Mouse (Mus musculus) hematopoietic multipotent progenitor cell, adult 10-12 weeks (in vitro differentiated cells): ENCODE measurements around the gene Marveld2. TPM values are rescaled to one million over a fixed set of nuclear protein-coding genes. Genes with fewer than 3 reads are reported as not detected.

ENCODE experiments used
- polyA plus RNA-seq: library from polyadenylated mRNA; stranded (reverse); fragments of >175 nt; gene quantifications from 2 replicates; pipeline ENCODE4 v1.2.3, GENCODE M21; 2012; ENCODE audit warnings: low replicate concordance

The Marveld2 gene
- 1.1 and 1.3 TPM in 2 replicates for polyA plus RNA-seq

DNA sequence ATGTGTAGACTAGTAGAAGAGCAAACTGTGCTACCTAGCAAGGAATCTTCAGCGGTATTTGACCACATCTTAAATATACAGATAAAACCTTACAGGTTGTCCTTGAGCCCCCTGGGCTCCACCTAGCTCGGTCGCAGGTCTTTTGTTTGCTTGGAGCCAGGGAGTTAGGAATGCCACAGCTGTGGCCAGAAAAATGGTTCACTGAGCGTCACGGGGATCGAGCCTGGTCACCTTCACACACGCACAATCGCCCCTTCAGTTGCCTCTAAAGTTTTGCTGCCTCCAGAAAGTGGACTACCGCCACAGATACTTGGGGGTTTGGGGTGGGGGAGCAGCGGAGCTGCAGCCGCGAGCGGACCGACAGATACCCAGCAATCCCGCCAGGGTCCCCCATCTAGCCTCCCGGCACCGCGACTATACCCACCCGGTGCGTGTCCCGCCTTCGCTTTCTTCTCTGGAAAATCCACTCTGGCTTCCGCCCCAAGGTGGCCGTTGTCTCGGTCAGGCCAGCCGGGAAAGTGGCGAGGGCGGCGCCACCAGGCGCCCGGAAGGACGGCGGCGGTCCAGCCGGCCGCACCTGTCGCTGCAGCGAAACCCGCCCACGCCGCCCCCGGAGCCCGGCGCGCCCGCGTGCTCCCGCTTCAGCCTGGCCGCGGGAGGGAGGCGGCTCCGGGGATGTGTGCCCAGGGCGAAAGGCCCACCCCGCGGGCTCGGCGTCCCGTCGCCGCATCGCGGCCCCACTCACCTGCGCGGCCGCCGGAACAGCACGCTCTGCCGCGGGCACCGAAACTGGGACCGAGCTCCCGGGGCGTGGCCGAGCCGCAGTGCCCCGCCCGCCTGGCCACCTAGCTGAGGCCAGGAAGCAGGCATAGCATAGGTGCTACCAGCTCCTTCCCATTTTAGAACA is at the start of gene Marveld2:
Gene Marveld2 (minus strand): TSS at position 791 of the 907 bp plus-strand sequence.

DNA sequence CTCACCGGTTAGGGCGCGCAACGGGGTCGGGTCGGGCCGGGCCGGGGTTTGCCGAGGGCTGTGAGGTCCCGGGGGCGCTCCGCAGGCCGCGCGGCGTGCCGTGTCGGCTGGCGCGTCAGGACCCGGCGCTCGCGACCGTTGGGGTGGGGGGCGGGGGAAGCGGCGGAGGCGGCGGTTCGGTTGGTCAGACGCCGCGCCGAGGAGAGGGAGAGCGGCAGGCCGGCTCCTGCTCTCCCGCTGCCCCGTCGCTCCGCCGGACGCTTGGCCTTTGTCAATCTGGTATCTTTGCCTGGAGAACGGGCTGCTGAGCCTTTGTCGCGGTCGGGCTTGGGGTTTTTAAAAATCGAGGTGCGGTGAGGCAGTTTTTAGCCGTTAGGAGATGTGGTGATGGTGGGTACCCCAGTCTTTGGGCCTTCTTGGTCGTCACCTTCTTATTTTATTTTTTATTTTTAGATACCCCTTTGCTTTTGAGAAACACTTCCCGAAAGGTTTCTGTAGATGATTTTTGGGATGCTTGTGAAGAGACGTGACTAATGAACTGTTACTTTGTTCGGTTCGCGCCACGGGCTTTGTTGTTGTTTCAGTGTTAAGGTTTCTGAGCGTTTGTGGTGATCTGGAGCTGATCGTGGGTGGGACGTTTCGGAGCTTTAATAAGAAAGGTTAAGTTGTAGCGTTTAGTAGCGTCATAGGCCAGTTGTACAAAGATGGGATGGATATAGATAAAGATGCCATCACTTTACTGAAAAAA is 34.8 kb upstream of the Marveld2 start, which contains the start of gene Taf9:
Gene Taf9 (plus strand): TSS at position 141 of the 748 bp plus-strand sequence.

DNA sequence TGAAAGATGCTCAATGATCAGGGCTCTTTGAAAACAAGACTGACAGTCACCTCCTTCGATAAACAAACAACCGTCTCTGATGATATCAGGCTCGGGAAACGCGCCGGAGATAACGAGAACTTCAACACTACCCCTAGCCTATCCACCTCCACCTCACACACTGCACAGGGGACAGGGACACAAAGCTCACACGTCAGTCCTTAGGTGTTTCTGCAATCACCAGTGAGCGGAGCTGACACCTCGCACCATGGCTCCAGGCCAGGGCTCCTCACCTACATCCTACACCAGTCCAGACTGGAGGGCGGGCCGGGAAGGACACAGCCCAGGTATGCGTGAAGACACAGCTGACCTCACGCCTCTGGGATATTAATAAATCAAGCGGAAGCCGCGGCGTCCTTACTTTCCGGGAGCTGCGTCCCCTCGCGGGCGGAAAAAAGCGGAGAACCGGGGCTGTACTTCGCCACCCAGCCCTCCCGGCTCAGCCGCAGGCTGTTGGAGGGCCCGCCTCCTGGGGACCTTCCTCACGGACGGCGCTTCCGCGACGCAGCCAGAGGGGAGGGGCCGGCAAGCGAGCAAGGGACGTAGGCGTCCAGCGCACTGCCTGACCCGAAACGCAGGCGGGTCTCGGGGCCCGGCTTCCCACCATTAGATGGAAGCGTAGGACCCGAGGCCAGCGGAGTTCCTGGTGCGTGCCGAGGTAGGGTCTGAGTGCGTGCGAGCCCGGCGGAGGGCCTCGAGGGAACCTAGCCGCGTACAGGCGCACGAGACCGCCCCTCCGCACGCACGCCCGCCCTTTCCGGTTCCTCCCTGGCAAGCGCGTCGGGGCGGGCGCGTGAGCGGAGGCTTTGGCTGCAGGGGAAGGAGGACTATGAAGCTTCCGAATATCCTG is 34.0 kb upstream of the Marveld2 start, which contains the start of the genes Ak6 and Rad17:
Gene Ak6 (plus strand): TSS at position 430 of the 889 bp plus-strand sequence.
Gene Rad17 (minus strand): TSS at position 502 of the 889 bp plus-strand sequence.

DNA sequence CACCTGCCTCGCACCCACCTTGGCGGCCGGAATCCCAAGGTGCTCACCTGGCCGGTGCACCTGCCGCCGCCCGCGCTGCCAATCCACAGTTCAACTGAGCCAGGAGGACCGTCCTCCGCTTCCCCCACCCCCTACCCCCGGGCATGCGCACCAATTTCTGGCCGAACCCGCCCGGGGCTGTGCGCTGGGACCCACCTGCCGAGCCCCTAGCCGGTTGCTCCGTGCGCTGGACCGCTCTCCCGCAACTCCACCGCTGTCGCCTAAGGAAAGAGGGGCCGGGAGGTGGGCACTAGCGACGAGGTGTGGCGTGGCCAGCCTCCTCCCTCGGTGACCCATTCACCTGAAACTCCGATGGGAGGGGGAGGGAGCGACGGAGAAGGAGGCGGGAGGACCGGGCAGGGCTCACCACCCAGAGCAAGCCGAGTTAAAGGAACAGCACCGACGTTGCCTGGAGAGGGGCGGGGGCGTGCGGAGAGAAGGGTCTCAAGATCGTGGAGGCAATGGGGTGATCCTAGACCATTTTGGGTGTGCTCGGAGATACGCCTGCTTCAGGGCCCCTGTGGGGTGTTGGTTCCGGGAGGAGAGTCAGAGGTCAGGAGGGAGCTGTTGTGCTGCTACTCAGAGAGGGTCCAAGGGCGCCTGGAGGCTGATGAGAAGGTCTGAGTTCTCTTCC is 64.3 kb downstream of the Marveld2 start, which contains the start of gene Ocln:
Gene Ocln (minus strand): TSS at position 350 of the 673 bp plus-strand sequence.

Other genes with a start within 250 kb of the Marveld2 start
- 0.02 and 0.10 TPM in 2 replicates for gene Naip1, start 164.1 kb downstream of the Marveld2 start, polyA plus RNA-seq
- gene Gtf2h2, start 124.4 kb downstream of the Marveld2 start, polyA plus RNA-seq, result 14.2 and 15.3 TPM in 2 replicates
- not detected in 2 replicates for gene Ocln, start 64.3 kb downstream of the Marveld2 start, polyA plus RNA-seq
- 8.0 and 12.1 TPM in 2 replicates for gene Ak6, start 34.0 kb upstream of the Marveld2 start, polyA plus RNA-seq
- gene Rad17, start 34.1 kb upstream of the Marveld2 start, polyA plus RNA-seq, result 10.4 and 14.8 TPM in 2 replicates
- gene Taf9, start 34.6 kb upstream of the Marveld2 start, polyA plus RNA-seq, result 1.7 and 6.5 TPM in 2 replicates
- 3.4 and 4.8 TPM in 2 replicates for gene Ccdc125, start 52.7 kb upstream of the Marveld2 start, polyA plus RNA-seq
- 1.9 and 12.8 TPM in 2 replicates for gene Cdk7, start 114.0 kb upstream of the Marveld2 start, polyA plus RNA-seq
- 26.3 and 55.7 TPM in 2 replicates for gene Mrps36, start 127.7 kb upstream of the Marveld2 start, polyA plus RNA-seq
- 1.5 and 6.5 TPM in 2 replicates for gene Cenph, start 158.9 kb upstream of the Marveld2 start, polyA plus RNA-seq
- gene Ccnb1, start 169.6 kb upstream of the Marveld2 start, polyA plus RNA-seq, result 0.07 and 1.4 TPM in 2 replicates
- 8.8 and 12.0 TPM in 2 replicates for gene Slc30a5, start 216.5 kb upstream of the Marveld2 start, polyA plus RNA-seq